Mouse (Mus musculus): ENCODE measurements around the gene Vegfa. TPM values are rescaled to one million over a fixed set of nuclear protein-coding genes. Genes with fewer than 3 reads are reported as not detected.

Vegfa gene
- polyA plus RNA-seq, 1 experiment from 2014 or later: 3.3 TPM

GRCm38 (mm10) chr17:46014935-46015334 lies 17.2 kb downstream of the Vegfa start:
- Histone ChIP-seq H3K9ac (replicated peaks; ENCODE audit: low read depth, low read length) (no peak overlapping the region), H3K4me1 (replicated peaks; ENCODE audit: control insufficient read depth, insufficient read depth, low read length) (no peaks in the 10 kb centered on the region), H3K27ac (ENCODE audit: low read length) (no peak overlapping the region), H3K36me3 (ENCODE audit: control insufficient read depth, insufficient read depth) (0 out of 2 replicates have a peak, but pooled peaks cover 2% of the 10 kb centered on the region), H3K4me2 (ENCODE audit: low read length) (no peak overlapping the region), H3K4me3 (replicated peaks; ENCODE audit: low read length) (no peak overlapping the region), H3K9me3 (ENCODE audit: control insufficient read depth, low read length) (no peaks in the 10 kb centered on the region), H3K27me3 (replicated peaks; ENCODE audit: control insufficient read depth, insufficient read depth, low read length) (no peaks in the 10 kb centered on the region)
- no peak for ATAC-seq
- 87% methylated on average over 2 of the region's 2 CpGs for WGBS

DNA sequence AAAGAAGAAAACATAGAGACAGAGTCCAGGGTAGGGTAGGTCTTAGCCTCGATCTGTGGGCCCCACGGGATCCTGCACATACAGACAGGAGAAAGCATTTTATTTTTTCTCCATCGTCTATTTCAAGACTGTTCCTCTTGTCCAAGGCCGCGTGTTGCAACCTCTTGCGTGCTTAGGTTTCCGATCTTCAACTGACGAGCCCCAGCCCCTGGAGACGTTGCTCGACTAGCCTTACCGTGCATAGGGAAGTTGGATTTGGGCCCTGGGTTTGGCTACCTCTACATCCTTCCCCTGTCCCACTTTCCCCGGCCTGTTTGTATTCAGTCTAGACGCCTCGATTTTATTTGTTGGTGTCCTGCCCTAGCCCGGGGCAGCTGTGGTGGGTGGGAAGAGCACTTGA lies 18.6 kb downstream of the Vegfa start:
- no peaks in the 10 kb centered on the region for H3K9me3 ChIP-seq (ENCODE audit: control insufficient read depth, low read length)
- ATAC-seq: no peak
- no peak overlapping the region for H3K27ac ChIP-seq (ENCODE audit: low read length)
- no peak overlapping the region for H3K9ac ChIP-seq (replicated peaks; ENCODE audit: low read depth, low read length)
- no peaks in the 10 kb centered on the region for H3K27me3 ChIP-seq (replicated peaks; ENCODE audit: control insufficient read depth, insufficient read depth, low read length)
- no peak overlapping the region for H3K4me2 ChIP-seq (ENCODE audit: low read length)
- H3K4me3 ChIP-seq (replicated peaks; ENCODE audit: low read length): no peak overlapping the region
- WGBS: 94% methylated on average over 15 of the region's 15 CpGs
- no peaks in the 10 kb centered on the region for H3K4me1 ChIP-seq (replicated peaks; ENCODE audit: control insufficient read depth, insufficient read depth, low read length)
- 0 out of 2 replicates have a peak, but pooled peaks cover 2% of the 10 kb centered on the region for H3K36me3 ChIP-seq (ENCODE audit: control insufficient read depth, insufficient read depth)

DNA sequence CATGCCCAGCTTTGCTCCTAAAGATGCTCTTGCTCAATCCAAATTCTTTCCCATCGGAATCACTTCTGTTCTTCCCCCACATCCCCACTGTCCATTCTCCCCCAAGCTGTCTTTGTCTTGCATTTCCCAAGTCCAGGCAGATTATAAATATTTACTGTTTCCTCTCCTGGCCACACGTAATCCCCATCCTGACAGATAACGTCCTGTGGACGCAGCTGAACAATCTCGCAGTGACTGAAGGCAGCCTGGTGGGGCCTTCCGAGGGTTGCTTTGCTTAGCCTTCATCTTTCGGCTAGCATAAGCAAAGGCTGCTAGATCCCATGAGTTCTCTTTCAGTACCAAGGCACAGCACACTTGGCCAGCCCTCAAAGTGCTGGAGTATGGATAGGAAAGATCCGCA lies 20.0 kb downstream of the Vegfa start:
- no peaks in the 10 kb centered on the region for H3K9me3 ChIP-seq (ENCODE audit: control insufficient read depth, low read length)
- no peak overlapping the region for H3K4me2 ChIP-seq (ENCODE audit: low read length)
- no peak overlapping the region for H3K4me3 ChIP-seq (replicated peaks; ENCODE audit: low read length)
- 83% methylated on average over 8 of the region's 8 CpGs for WGBS
- H3K4me1 ChIP-seq (replicated peaks; ENCODE audit: control insufficient read depth, insufficient read depth, low read length): no peaks in the 10 kb centered on the region
- H3K36me3 ChIP-seq (ENCODE audit: control insufficient read depth, insufficient read depth): no peaks in the 10 kb centered on the region
- ATAC-seq: no peak
- no peaks in the 10 kb centered on the region for H3K27me3 ChIP-seq (replicated peaks; ENCODE audit: control insufficient read depth, insufficient read depth, low read length)
- H3K27ac ChIP-seq (ENCODE audit: low read length): no peak overlapping the region
- no peak overlapping the region for H3K9ac ChIP-seq (replicated peaks; ENCODE audit: low read depth, low read length)

DNA sequence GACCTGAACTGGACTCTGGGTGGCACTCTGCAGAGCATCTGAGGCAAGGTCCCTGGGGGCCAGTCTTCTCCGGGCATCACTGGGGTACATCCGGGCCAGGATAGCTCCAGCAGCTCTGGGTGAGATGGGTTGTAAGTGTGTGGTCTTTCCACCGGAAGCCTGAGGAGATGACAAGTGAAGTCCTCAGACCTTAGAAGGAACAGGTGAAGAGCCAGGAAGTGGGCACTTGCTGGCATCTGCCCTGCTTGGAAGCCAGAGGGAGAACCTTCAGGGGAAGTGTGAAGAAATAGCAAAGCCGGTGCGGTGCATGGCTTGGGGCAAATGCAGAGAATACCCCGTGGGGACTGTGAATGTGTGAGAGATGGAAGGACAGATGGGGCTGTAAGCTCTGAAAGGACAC lies 21.7 kb downstream of the Vegfa start:
- no peak overlapping the region for H3K4me3 ChIP-seq (replicated peaks; ENCODE audit: low read length)
- H3K9ac ChIP-seq (replicated peaks; ENCODE audit: low read depth, low read length): no peak overlapping the region
- H3K36me3 ChIP-seq (ENCODE audit: control insufficient read depth, insufficient read depth): no peaks in the 10 kb centered on the region
- no peaks in the 10 kb centered on the region for H3K9me3 ChIP-seq (ENCODE audit: control insufficient read depth, low read length)
- WGBS: 88% methylated on average over 6 of the region's 6 CpGs
- H3K27ac ChIP-seq (ENCODE audit: low read length): no peak overlapping the region
- H3K4me1 ChIP-seq (replicated peaks; ENCODE audit: control insufficient read depth, insufficient read depth, low read length): no peaks in the 10 kb centered on the region
- ATAC-seq: no peak
- no peaks in the 10 kb centered on the region for H3K27me3 ChIP-seq (replicated peaks; ENCODE audit: control insufficient read depth, insufficient read depth, low read length)
- no peak overlapping the region for H3K4me2 ChIP-seq (ENCODE audit: low read length)

DNA sequence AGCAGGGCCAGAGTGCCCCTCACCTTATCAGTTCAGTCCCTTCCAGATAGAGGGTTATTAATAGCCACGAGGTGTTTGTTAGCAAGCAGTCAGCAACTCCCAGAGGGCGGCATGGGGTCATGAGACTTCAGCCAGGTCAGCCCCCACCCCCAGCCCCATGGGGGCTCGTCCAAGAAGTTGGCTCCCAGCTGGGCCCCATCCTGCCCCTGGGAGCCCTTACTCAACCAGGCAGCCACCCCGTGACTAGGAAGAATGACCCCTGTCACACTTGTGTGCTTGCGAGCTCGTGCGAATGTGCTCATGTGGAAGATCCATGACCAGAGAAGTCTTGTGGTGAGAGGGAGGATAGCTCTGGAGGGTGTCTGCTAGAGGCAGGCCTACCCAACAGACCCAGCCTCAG lies 23.0 kb downstream of the Vegfa start:
- H3K9ac ChIP-seq (replicated peaks; ENCODE audit: low read depth, low read length): no peak overlapping the region
- H3K4me2 ChIP-seq (ENCODE audit: low read length): no peak overlapping the region
- no peak overlapping the region for H3K27ac ChIP-seq (ENCODE audit: low read length)
- 67% methylated on average over 7 of the region's 7 CpGs for WGBS
- H3K4me1 ChIP-seq (replicated peaks; ENCODE audit: control insufficient read depth, insufficient read depth, low read length): no peaks in the 10 kb centered on the region
- no peak for ATAC-seq
- no peaks in the 10 kb centered on the region for H3K27me3 ChIP-seq (replicated peaks; ENCODE audit: control insufficient read depth, insufficient read depth, low read length)
- no peaks in the 10 kb centered on the region for H3K9me3 ChIP-seq (ENCODE audit: control insufficient read depth, low read length)
- no peaks in the 10 kb centered on the region for H3K36me3 ChIP-seq (ENCODE audit: control insufficient read depth, insufficient read depth)
- no peak overlapping the region for H3K4me3 ChIP-seq (replicated peaks; ENCODE audit: low read length)

DNA sequence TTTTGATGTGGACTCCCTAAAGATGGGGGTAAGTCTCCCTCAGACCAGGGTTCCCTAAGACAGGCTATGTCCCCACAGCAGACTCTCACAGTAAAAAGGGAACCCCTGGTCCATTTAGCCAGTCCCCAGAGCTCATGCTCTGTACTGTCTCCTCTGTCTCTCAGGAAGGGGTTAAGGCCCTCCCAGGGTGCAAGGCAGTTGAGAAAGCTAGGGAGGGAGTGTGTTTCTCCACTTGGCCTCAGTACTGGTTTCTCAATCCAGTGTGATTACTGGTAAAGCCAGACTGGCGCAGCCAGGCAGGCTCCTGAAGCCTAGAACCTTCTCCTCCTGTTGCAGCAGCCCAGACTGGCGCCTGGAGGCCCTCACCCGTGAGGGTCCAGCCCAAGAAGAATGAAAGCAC lies 26.7 kb downstream of the Vegfa start:
- Histone ChIP-seq H3K9me3 (ENCODE audit: control insufficient read depth, low read length) (no peaks in the 10 kb centered on the region), H3K27me3 (replicated peaks; ENCODE audit: control insufficient read depth, insufficient read depth, low read length) (no peaks in the 10 kb centered on the region), H3K36me3 (ENCODE audit: control insufficient read depth, insufficient read depth) (no peaks in the 10 kb centered on the region), H3K9ac (replicated peaks; ENCODE audit: low read depth, low read length) (no peak overlapping the region), H3K4me2 (ENCODE audit: low read length) (no peak overlapping the region), H3K27ac (ENCODE audit: low read length) (no peak overlapping the region), H3K4me1 (replicated peaks; ENCODE audit: control insufficient read depth, insufficient read depth, low read length) (no peaks in the 10 kb centered on the region), H3K4me3 (replicated peaks; ENCODE audit: low read length) (no peak overlapping the region)
- 85% methylated on average over 3 of the region's 3 CpGs for WGBS
- ATAC-seq: no peak

DNA sequence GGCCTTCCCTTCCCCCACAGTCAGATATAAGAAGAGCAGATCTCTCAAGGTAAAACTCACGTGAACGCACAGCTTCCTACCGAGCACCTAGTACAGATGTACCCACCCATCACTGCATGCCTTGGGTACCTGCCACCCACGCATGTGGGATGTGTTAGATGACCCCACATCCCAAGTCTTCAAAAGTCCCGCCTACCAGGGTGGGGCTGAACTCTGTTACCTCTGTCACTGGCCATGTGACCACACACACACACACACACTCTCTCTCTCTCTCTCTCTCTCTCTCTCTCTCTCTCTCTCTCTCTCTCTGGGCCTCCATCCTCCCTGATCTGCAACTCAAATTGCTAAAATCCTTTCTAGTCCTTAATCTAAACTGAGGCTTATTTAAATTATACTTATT lies 27.7 kb downstream of the Vegfa start:
- Histone ChIP-seq H3K9ac (replicated peaks; ENCODE audit: low read depth, low read length) (no peak overlapping the region), H3K27me3 (replicated peaks; ENCODE audit: control insufficient read depth, insufficient read depth, low read length) (no peaks in the 10 kb centered on the region), H3K4me3 (replicated peaks; ENCODE audit: low read length) (no peak overlapping the region), H3K36me3 (ENCODE audit: control insufficient read depth, insufficient read depth) (no peaks in the 10 kb centered on the region), H3K9me3 (ENCODE audit: control insufficient read depth, low read length) (no peaks in the 10 kb centered on the region), H3K4me1 (replicated peaks; ENCODE audit: control insufficient read depth, insufficient read depth, low read length) (no peaks in the 10 kb centered on the region), H3K4me2 (ENCODE audit: low read length) (no peak overlapping the region), H3K27ac (ENCODE audit: low read length) (no peak overlapping the region)
- 88% methylated on average over 5 of the region's 5 CpGs for WGBS
- ATAC-seq: no peak

- no peak overlapping the region for H3K4me3 ChIP-seq (replicated peaks; ENCODE audit: low read length)
- no peaks in the 10 kb centered on the region for H3K9me3 ChIP-seq (ENCODE audit: control insufficient read depth, low read length)
- no peak for ATAC-seq
- 83% methylated on average over 15 of the region's 15 CpGs for WGBS
- no peak overlapping the region for H3K4me2 ChIP-seq (ENCODE audit: low read length)
- H3K36me3 ChIP-seq (ENCODE audit: control insufficient read depth, insufficient read depth): no peaks in the 10 kb centered on the region
- H3K27ac ChIP-seq (ENCODE audit: low read length): no peak overlapping the region
- H3K4me1 ChIP-seq (replicated peaks; ENCODE audit: control insufficient read depth, insufficient read depth, low read length): no peaks in the 10 kb centered on the region
- no peak overlapping the region for H3K9ac ChIP-seq (replicated peaks; ENCODE audit: low read depth, low read length)
- H3K27me3 ChIP-seq (replicated peaks; ENCODE audit: control insufficient read depth, insufficient read depth, low read length): no peaks in the 10 kb centered on the region
These were observed 28.3 kb downstream of the Vegfa start for GRCm38 (mm10) chr17:46003717-46004481.

DNA sequence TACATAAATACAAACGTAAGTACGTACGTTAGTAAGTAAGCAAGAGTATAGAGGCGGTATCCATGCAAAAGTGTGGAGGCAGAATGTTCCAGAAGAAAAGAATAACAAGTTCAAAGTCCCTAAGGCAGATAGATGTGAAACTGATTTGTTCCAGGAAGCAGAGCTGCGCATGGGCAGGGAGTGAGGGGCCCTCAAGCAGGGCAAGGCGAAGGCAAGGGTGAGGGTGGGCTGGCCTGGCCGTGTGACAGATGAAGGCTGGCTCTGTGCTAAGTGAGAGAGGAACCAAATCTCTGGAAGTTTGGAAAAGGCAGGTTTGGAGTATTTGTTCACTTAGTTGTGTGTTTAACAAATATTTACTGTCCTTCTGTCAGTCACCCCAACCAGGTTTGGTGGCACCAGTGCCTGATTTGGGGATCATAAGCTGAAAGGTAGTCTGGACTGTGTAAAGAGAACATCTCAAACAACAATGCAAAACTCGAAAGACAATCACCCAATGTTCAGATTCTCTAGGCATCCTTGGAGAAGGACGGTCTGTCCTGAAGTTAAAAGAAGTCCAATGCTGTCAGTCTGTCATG lies 32.7 kb downstream of the Vegfa start:
- no peak for ATAC-seq
- H3K36me3 ChIP-seq (ENCODE audit: control insufficient read depth, insufficient read depth): no peaks in the 10 kb centered on the region

More for the DNA sequence above, 32.7 kb downstream of the Vegfa start:
- H3K9me3 ChIP-seq (ENCODE audit: control insufficient read depth, low read length): no peaks in the 10 kb centered on the region
- H3K4me1 ChIP-seq (replicated peaks; ENCODE audit: control insufficient read depth, insufficient read depth, low read length): no peaks in the 10 kb centered on the region
- H3K9ac ChIP-seq (replicated peaks; ENCODE audit: low read depth, low read length): no peak overlapping the region
- H3K4me3 ChIP-seq (replicated peaks; ENCODE audit: low read length): no peak overlapping the region
- H3K27me3 ChIP-seq (replicated peaks; ENCODE audit: control insufficient read depth, insufficient read depth, low read length): no peaks in the 10 kb centered on the region
- no peak overlapping the region for H3K27ac ChIP-seq (ENCODE audit: low read length)
- WGBS: 92% methylated on average over 9 of the region's 9 CpGs
- no peak overlapping the region for H3K4me2 ChIP-seq (ENCODE audit: low read length)
